Comparison of ENCODE assay signal across 8 mouse cellular contexts in the genomic region with DNA sequence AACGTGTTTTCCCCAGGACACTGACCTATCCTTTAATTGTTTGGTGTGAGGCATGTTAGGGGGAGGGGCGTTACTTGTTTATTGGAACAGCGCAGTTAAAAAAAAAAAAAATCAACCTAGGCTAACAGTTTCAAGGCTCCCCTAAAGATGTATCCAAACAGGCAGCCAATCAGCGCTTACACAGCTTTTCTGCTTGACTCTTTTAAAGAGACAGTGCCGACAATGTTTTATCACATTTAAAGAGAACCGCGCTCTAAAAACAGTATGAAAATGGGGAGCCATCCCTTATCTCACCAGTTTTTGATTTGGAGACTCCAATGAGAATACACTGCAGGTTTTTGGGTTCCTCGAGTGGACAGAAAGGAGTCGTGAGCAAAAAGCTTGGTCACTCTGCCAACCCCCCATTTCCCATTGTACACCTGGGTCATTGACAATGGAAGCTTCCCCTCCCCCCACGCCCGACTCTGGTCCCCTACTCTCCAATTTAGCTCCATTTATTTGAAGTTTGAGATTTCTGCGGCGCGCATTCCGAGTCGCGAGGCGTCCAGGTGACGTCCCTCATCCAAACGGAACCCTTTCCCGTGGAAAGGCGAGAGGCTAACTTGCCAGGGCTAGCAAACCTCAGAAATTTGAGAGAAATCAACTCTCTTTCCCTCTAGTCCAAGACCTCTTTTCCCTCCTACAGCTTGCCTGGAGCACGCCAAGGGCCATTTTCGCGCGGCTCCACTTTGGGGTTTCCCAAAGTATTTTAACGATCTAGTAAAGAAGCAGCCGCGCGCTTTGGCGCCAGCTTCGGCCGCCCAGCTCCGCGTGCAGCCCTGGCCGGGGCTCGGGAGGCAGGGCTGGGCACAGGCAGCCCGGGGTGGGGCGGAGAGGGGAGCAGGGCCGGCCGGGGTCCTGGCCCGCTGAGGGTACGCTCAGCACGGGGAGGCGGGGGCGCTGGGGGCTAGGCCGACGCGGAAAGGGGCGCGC. TPM values are rescaled to one million over a fixed set of nuclear protein-coding genes. Genes with fewer than 3 reads are reported as not detected.
DNase-seq lines count a peak whose midpoint lies in the region; ATAC-seq lines count a peak whose summit lies in the region.

A gene (plus strand): TSS at position 501 of the 972 bp plus-strand sequence.

- no peaks in the 10 kb centered on the region for H3K9me3 ChIP-seq in megakaryocyte, embryonic 14.5 days

- DNase-seq in cerebellum, postnatal 36 days: peak; percentile 72 to 82
- DNase-seq in gastrocnemius, postnatal 10 days: peak; percentile 69
- DNase-seq in hindlimb bud, embryonic 11.5 days (ENCODE audit: extremely low spot score, low read depth, low spot score): peak; percentile 93
- DNase-seq in left cerebral cortex, adult 9 months (ENCODE audit: low spot score in 2 of 2): peak; percentile 52 to 77
- peak; percentile 74 to 87 for DNase-seq in right cerebral cortex, postnatal 10 days (ENCODE audit: low spot score in 2 of 2)
- DNase-seq in urinary bladder, postnatal 36 days (ENCODE audit: low spot score in 2 of 2): peak; percentile 58 to 63

- peak within 1 kb of the TSS; percentile 95 for H3K4me3 ChIP-seq in megakaryocyte, embryonic 14.5 days (replicated peaks)

- peaks cover 27% of the 10 kb centered on the region for H3K36me3 ChIP-seq in megakaryocyte, embryonic 14.5 days (replicated peaks; ENCODE audit: low read length)

- ATAC-seq in activated CD4-positive, CD25-positive, alpha-beta regulatory T cell, adult 4 months: peak; percentile 56

- peaks cover 65% of the 10 kb centered on the region for H3K4me1 ChIP-seq in megakaryocyte, embryonic 14.5 days

- H3K27me3 ChIP-seq in megakaryocyte, embryonic 14.5 days (replicated peaks): no peaks in the 10 kb centered on the region

RNA-seq across cellular contexts. Expression of the gene that starts here (rescaled TPM):
- 10 to 100 TPM; 42.9 to 48.0 TPM for polyA plus RNA-seq in activated CD4-positive, CD25-positive, alpha-beta regulatory T cell, adult 4 months (2017; shearing (Covaris generic))
- total RNA-seq in gastrocnemius, postnatal 10 days (2021): 10 to 100 TPM; 29.4 to 35.1 TPM
- polyA plus RNA-seq in megakaryocyte, embryonic 14.5 days (2012; ENCODE audit: insufficient read depth, low replicate concordance): 179 and 200 TPM in 2 replicates

Comparison
In these comparisons a context has a peak if more than half of its experiments do, and no peak if none do; other contexts are left out.
1. Peak in every context shown above with its lines: DNase-seq, ATAC-seq and H3K4me3 ChIP-seq.